In the genomic region with DNA sequence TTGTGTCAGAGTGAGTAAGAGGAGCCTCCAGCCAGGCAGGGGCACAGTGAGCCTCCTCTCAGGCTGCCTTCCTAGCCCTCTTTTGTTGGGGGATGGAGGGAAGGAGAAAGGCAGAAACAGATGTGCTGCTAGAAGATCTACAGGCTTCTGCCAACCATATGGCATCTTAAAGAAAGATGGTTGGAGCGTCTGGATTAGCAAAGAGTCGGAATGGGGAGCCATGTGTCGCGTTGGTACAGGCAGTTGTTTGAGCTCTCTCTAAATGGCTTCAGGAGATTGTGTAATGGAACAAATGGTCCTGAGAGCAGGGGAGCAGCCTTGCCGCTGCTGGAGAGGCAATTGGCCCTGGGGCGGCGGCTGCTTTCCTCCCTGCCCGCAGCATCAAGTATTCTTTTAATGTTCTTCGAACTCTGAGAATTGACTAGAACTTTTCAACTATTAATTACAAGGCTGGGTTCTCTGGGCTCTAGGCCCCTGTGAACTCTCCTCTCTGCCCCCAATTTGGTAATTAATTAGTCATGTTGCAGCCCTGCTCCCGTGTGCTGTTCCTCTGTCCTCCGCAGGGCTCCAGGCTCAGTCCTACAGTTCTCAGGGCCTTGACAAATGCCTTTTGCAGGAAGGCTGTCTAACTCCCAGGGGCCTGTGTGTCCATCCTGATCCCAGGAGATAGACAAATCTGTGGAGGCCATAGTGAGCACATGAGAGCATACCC, we compare ENCODE assay signal across 8 mouse cellular contexts.
DNase-seq lines count a peak whose midpoint lies in the region; ATAC-seq lines count a peak whose summit lies in the region.

No protein-coding gene starts in this region.

- peak; percentile 60 for ATAC-seq in embryonic facial prominence, embryonic 14.5 days (ENCODE audit: low read depth)
- peak; percentile 19; the same call in 1 of the 2 replicates for ATAC-seq in neural tube, embryonic 12.5 days (ENCODE audit: low FRiP score, low read depth)
- no peak for ATAC-seq in megakaryocyte, adult 5-6 weeks (ENCODE audit: poor library complexity, severe bottlenecking)
- no peak for ATAC-seq in kidney, embryonic 16.5 days (ENCODE audit: low FRiP score, low TSS enrichment)

- no peaks in the 10 kb centered on the region for H3K36me3 ChIP-seq in heart, embryonic 10.5 days
- no peaks in the 10 kb centered on the region for H3K36me3 ChIP-seq in embryonic facial prominence, embryonic 14.5 days (ENCODE audit: control insufficient read depth, insufficient read depth, low read length)
- no peaks in the 10 kb centered on the region for H3K36me3 ChIP-seq in neural tube, embryonic 12.5 days
- no peaks in the 10 kb centered on the region for H3K36me3 ChIP-seq in kidney, embryonic 16.5 days (ENCODE audit: insufficient read depth, low read length)

- no peaks in the 10 kb centered on the region; the same call in 1 of the 2 replicates for H3K27me3 ChIP-seq in heart, embryonic 10.5 days (ENCODE audit: insufficient read depth, poor library complexity, severe bottlenecking)
- peaks cover 3% of the 10 kb centered on the region; the same call in 1 of the 2 replicates for H3K27me3 ChIP-seq in embryonic facial prominence, embryonic 14.5 days (replicated peaks; ENCODE audit: control insufficient read depth, insufficient read depth, low read length)
- H3K27me3 ChIP-seq in neural tube, embryonic 12.5 days (replicated peaks), result no peaks in the 10 kb centered on the region
- H3K27me3 ChIP-seq in kidney, embryonic 16.5 days (ENCODE audit: insufficient read depth, low read length), result no peaks in the 10 kb centered on the region

- no peak overlapping the region for H3K4me2 ChIP-seq in embryonic facial prominence, embryonic 14.5 days (ENCODE audit: low read depth, low read length)
- 0 out of 2 replicates have a peak overlapping the region, but pooled peaks have one; percentile 9 for H3K4me2 ChIP-seq in neural tube, embryonic 12.5 days (replicated peaks)
- H3K4me2 ChIP-seq in kidney, embryonic 16.5 days (replicated peaks; ENCODE audit: low read depth, low read length), result no peak overlapping the region

- peaks cover 66% of the 10 kb centered on the region for H3K4me1 ChIP-seq in heart, embryonic 10.5 days
- peaks cover 44% of the 10 kb centered on the region for H3K4me1 ChIP-seq in embryonic facial prominence, embryonic 14.5 days (ENCODE audit: control insufficient read depth, insufficient read depth, low read length)
- peaks cover 68% of the 10 kb centered on the region for H3K4me1 ChIP-seq in neural tube, embryonic 12.5 days
- H3K4me1 ChIP-seq in kidney, embryonic 16.5 days (ENCODE audit: insufficient read depth, low read length), result peaks cover 24% of the 10 kb centered on the region

- peak overlapping the region; percentile 74 for H3K27ac ChIP-seq in heart, embryonic 10.5 days
- peak overlapping the region; percentile 63 for H3K27ac ChIP-seq in embryonic facial prominence, embryonic 14.5 days (replicated peaks; ENCODE audit: low read depth, low read length)
- H3K27ac ChIP-seq in neural tube, embryonic 12.5 days, result peak overlapping the region; percentile 63
- no peak overlapping the region for H3K27ac ChIP-seq in kidney, embryonic 16.5 days (ENCODE audit: low read length)

- intact Hi-C loops in heart, postnatal 10 days (cut with DNase I), result no loop called here

- WGBS in heart, embryonic 10.5 days, result 43% methylated on average over 11 of the region's 11 CpGs
- WGBS in embryonic facial prominence, embryonic 14.5 days, result 19% methylated on average over 11 of the region's 11 CpGs
- 9% methylated on average over 11 of the region's 11 CpGs for WGBS in neural tube, embryonic 12.5 days
- 41% methylated on average over 11 of the region's 11 CpGs for WGBS in kidney, embryonic 16.5 days

- no peaks in the 10 kb centered on the region for H3K9me3 ChIP-seq in heart, embryonic 10.5 days
- H3K9me3 ChIP-seq in embryonic facial prominence, embryonic 14.5 days (ENCODE audit: control insufficient read depth, low read length), result no peaks in the 10 kb centered on the region
- H3K9me3 ChIP-seq in neural tube, embryonic 12.5 days, result no peaks in the 10 kb centered on the region
- H3K9me3 ChIP-seq in kidney, embryonic 16.5 days (ENCODE audit: low read length), result no peaks in the 10 kb centered on the region

- H3K9ac ChIP-seq in embryonic facial prominence, embryonic 14.5 days (ENCODE audit: low read depth, low read length), result no peak overlapping the region
- H3K9ac ChIP-seq in neural tube, embryonic 12.5 days, result no peak overlapping the region
- no peak overlapping the region for H3K9ac ChIP-seq in kidney, embryonic 16.5 days (replicated peaks; ENCODE audit: low read length)

- no peak for DNase-seq in heart, embryonic 10.5 days (ENCODE audit: low spot score)
- DNase-seq in heart, postnatal 10 days, result no peak
- DNase-seq in embryonic facial prominence, embryonic 14.5 days (ENCODE audit: low spot score), result peak; percentile 88
- peak; percentile 29 for DNase-seq in induced T-regulatory cell, adult 2 months (ENCODE audit: low read depth)
- DNase-seq in spleen, postnatal 4 days (ENCODE audit: low spot score in 2 of 2), result no peak

- H3K4me3 ChIP-seq in heart, embryonic 10.5 days, result no peak overlapping the region
- no peak overlapping the region for H3K4me3 ChIP-seq in embryonic facial prominence, embryonic 14.5 days (ENCODE audit: low read depth, low read length)
- H3K4me3 ChIP-seq in neural tube, embryonic 12.5 days, result no peak overlapping the region
- H3K4me3 ChIP-seq in kidney, embryonic 16.5 days (ENCODE audit: low read length), result no peak overlapping the region

Comparison
In these comparisons a context has a peak if more than half of its experiments do, and no peak if none do; other contexts are left out.
1. DNase-seq: peak in embryonic facial prominence, embryonic 14.5 days (single experiment) and induced T-regulatory cell, adult 2 months (single experiment); none in heart, embryonic 10.5 days (single experiment), heart, postnatal 10 days (0 of 2) and spleen, postnatal 4 days (0 of 2).
2. ATAC-seq: peak in embryonic facial prominence, embryonic 14.5 days (single experiment) and neural tube, embryonic 12.5 days (single experiment); none in megakaryocyte, adult 5-6 weeks (single experiment) and kidney, embryonic 16.5 days (single experiment).